Mouse (Mus musculus) liver (tissue): ENCODE results near the gene Samd4.
"Not testable (repeated sequence)": the region's sequence is repeated elsewhere in the genome, so short reads cannot be mapped to it uniquely, and the experiment has no call there.

Experiments
- DNase-seq: peaks from one replicate; pipeline ENCODE4 v3.0.0-alpha.2; 2020; ENCODE audit warnings: mixed read lengths

Samd4 gene

DNA sequence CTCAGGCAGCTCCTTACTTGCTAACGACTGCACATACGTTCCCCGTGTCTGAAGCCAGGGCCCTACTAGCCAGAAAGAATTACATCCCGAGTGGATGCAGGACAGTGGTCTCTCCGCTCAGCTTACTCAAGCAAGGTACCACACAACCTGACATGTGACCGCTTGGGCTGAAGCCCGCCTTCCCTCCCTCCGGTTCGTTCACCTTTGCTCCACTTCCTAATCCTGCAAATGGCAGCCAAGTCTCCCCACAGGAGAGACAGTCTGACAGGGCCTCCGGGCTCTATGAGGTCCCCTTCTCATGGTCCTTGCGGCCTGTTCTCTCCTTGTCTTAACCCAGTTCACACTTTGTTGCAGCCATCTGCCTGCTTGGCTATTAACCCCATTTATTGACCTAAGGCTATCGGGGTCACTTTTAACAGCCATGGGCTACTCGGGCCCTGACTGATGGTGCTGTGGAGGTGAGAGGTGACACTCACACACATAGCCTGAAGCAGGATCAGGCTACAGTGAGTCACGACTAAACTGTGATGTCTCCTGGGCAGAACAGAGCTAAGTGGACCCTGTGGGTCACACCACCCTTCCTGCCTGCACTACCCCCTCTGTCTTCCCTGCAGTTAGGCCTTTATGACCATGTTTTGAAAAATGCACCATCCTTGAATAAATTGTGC, 192.5 kb downstream of the Samd4 start:
- no peak for DNase-seq

DNA sequence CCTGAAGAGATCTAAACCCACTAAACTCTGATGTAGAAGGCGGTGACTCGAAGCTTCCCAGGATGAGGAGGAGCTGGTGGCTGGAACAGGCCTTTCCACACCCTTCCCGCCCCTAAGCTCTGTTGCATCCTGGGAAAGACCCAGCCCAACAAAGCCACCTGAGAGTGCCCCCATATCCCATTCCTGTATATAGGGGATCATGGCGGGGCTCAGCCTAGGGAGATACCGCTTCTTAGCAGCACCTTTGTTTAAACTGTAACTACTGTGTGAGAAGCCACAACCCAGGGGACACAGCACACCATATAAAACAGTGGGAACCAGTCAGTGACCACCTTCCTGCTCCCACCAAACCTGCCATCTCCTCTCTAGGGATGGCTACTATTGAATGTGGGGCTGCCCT, 193.2 kb downstream of the Samd4 start:
- DNase-seq, result no peak

DNA sequence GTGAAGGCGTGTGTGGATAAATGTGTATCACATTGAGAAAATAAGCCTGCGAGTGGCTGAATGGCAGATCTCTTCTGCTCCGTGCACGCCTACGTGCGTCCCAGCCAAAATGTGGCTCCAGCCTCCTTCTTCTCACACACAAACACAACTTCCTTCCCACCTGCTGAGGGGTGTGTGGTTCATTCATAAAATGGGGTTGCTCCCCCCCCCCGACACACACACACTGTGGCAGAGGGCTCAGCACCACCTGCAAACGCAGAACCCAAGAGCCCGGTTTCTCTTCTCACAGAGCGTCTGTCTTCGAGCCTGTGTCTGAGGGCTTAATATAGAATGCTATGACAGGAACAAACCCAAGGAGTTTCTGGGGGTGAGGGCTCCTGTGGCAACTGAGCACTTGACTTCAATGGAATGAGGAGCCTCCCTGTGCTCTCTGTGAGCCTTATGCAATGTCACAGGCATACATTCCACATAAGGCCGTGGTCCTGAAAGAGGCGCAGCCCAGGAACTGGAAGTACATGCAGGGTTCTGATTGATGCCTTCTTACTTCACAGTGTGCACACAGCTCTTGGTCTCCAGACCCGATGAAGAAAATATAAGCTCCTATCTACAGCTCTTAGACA, 194.4 kb downstream of the Samd4 start:
- DNase-seq, result no peak

DNA sequence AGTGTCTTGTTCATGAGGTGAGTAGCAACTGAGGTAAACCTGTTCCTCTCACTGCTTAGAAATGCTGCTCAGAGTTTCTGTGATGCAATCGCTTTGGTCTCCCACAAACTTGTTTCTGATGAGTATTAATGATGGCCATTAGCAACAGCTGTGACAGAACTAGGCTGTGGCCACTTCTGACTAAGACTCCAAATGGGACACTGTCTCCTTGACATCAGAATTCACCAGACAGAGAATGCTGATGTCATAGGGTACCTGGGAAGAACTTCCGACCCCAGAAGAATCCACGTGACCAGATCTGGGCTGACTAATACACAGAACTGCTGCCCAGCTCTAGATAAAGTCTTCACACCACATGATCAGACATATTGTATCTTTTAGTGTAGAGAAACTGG, 194.9 kb downstream of the Samd4 start:
- DNase-seq, result no peak

DNA sequence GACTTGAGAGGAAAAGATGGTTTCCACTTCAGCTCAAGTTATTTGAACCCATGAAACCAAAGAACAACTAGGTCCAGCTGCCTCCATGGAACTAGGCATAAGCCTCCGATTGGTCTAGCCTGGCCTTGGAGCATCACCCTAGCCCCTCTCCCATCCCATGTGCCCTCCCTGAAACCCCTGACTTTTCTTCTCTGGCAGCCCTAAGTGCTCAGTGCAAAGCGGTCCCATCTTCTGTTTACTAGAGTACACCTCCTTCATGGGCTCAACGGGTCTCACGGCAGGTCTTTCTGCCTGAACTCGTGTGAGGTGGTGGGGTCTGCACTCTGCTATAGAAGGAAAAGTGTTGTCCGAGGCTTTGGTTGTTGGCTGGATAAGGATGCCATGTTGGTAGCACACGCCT, 197.3 kb downstream of the Samd4 start:
- DNase-seq, result no peak

DNA sequence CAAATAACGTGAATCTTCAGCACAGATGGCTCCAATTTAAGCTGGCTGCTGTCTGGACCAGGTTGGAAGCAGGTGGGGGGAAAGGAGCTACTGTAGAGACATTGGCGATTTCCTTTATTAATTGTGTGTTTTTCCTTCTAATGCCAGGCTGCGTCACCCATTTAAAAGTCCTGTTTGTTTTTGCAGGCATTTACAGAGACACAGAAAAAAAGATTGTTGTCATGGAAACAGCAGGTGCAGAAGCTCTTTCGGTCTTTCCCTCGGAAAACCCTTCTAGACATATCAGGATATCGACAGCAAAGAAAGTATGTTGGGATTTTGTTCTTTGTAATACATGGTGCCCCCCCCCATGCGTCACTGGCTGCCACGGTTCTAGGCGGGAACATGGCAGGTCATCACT, 200.7 kb downstream of the Samd4 start:
- no peak for DNase-seq

DNA sequence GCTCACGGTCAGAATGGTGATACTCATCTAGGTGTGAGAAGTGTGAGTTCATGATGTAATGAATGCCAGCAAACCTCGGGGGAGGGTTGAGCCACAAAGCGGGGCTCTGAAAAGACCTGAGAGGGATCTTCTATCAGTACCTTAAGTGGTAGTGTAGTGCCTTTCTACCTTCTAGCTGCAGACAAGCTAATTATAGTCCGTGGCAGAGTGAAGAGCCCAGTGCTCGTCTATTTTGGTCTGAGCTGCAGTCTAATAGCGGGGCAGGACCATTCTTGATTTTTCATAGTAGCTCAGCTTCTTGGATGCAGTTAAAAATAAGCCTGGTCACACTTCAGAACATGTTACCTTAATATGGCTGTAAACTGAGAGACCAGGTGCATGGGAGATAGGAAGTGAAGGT, 201.2 kb downstream of the Samd4 start:
- no peak for DNase-seq

DNA sequence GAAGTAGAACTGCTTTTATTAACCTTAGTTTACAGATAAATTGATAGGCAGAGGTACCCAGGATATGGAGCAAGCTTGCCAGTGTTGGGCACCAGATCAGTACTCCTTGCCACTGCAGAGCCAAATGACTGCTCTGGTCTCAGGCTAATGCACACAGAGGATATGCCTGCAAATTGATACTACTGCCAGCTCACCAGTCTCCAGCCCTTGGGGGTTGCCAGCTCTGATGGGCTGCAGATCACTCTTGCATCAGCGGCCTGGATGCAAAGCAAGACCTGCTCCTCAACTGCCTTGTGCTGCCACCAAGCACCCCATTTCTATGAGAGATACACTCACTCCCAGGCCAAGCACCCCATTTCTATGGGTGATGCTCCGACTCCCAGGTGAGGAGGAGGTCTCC, 202.0 kb downstream of the Samd4 start:
- no peak for DNase-seq

DNA sequence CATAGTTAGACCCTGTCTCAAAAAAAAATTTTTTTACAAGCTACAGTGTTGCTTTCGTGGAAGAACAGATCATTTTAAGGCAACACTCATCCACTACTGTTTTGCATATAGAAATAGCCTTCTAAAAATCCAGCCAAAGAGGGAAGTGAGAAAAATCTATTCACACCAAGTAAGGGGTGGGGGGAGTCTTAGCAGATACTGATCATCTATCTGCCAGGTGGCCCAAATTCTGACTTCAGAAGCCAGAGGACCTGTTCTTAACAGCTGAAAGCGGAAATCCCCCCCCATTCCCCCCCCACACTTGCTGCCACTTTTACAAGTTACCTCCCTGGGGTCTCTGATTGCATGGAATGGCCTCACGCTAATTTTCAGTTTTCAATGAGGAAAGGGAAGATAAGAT, 203.5 kb downstream of the Samd4 start:
- DNase-seq, result no peak

DNA sequence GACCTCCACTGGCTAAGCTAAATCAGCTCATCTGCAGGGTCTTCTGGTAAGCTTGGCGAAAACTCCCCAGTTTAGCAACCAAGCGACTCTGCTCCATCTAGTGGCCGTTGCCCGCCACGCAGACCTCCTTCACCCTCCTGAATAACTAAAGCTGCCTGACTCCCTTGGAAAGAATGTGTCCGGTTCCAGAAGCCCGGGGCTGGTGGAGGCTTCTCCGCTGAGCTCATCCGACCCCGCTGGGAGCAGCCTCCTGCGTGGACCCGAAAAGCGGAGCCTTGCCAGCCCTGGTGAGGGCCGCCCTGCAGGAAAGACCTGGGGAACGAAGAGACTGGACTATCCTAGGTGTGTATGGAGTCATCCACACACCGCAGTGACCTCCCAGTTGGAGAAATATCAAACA, 204.1 kb downstream of the Samd4 start:
- peak; percentile 75 for DNase-seq

DNA sequence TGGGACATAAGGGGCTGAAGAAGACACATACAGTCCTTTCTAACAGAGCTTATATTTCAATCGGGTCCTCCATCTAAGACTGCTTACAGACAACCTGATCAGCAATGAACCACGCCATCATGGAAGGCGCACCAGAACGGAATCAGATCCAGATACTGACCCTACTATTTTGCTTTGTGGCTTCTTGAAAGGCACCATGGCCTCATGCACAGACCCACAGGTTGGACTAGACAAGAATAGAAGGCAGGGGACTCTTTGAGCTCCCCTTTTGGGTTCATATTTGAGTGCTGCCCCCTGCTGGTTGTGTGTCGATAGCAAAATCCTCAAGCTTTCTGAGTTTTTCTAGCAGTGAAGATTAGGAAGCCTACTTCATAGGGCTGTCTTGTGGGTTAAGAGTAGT, 204.5 kb downstream of the Samd4 start:
- DNase-seq, result peak; percentile 72

DNA sequence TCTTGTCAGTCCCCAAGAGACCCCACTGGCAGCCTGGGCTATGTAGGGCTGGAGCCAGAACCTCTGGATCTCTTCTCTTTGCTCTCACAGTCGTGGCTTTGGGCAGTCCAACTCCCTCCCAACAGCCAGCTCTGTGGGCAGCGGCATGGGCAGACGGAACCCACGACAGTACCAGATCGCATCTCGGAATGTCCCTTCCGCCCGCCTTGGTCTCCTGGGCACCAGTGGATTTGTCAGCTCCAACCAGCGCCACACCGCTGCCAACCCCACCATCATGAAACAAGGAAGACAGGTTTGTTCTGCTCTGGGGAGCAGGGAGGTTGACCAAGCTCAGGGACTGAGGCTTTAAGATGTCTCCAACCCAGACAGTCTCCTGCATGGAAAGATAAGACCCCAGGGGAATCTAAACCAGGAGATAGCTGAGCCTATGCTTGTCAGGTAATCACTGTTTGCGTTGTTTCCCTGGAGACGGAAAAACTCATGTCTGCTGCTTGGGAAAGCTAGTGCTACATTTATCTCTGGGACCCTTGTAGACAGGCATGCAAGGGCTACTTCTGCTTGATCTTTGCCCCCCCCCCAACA, 205.1 kb downstream of the Samd4 start:
- DNase-seq, result no peak

DNA sequence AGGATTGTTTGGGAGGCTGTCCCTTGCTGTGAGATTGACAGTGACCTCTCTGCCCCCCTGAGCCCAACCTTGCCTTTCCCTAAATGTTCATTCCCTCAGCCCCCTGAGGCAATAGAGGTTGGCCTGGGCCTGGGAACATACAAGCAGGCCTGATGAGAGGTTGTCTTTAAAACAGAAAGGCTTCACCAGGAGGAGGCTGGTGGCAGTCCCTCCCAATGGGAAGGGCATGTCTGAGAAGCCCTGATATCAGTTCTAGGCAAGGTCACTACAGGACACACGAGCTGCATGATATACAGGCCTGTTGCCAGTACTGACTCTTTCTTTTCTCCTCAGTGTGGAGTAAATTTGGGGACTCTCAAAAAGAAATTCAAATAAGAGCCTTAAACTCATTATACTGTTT, 205.7 kb downstream of the Samd4 start:
- DNase-seq, result no peak

DNA sequence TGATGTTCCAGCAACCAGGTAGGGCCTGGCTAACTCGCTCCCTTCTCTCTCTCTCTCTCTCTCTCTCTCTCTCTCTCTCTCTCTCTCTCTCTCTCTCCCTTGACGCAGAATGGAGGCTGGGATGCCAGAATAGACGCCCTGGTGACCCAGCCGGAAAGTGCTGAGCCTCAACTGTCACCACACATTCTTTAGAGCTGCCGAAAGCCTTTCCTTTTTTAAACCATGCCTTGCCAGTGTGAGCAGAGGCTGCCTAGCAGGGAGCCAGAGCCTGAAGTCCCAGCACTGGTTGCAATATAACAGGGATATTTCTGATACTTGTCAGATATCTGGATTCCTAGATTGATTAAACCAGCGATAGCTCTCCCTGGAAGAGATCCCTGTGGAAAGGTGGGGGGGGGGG, 206.5 kb downstream of the Samd4 start:
- no peak for DNase-seq

DNA sequence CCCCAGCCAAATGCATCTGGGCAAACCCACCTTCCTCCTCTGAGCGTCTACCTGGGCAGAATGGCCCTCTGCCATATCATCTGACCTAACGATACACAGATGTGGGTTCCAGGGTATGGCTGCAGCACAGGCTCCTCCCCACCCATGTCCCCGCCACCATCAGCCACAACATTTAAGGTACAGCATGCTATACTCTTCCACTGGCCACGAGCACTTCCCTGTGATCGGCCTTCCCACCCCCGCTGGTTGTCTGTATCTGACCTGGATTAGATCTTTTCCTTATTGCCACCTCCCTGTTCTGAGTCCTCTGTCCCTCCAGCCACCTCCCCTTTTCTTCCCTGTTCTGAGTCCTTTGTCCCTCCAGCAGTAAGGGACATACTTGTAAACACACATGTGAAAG, 209.3 kb downstream of the Samd4 start:
- no peak for DNase-seq

DNA sequence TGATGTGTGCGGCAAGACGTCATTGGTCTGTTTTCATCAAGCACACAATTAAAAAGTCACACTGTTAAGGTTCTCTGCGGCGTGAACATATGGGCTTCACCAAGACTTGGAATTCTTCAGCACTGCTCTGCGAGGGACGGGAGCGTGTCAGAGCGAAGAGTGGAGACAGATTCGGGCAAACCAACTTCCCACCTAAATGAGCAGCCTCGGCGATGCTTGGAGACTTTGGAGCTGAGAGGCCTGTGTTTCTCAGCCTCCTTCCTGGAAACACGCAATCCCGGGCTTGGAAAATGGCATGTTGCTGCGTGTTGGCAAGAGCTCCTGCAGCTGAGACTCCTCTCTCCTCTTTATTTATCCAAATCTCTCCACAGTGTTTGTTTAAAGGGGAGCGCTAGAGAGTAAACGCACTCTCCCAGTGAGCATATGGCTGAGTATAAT, 210.7 kb downstream of the Samd4 start:
- DNase-seq, result no peak

DNA sequence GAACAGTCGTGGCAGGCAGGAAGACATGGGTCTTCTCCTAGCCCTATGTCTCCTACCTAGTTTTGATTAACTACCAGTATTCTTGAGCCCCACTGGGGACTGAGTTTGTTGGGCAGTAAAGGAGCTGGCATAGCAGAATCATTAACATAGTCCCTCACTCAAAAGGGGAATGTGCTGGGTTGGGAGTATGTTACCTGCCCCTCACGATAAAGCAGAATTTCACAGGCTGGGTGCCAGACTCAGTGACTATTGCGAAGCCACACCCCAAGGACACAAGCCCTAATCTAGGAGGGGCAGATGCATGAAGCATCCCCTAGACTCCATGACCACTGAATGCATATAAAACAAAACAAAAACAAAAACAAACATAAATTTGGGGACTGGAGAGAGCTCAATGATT, 212.4 kb downstream of the Samd4 start:
- DNase-seq, result no peak

DNA sequence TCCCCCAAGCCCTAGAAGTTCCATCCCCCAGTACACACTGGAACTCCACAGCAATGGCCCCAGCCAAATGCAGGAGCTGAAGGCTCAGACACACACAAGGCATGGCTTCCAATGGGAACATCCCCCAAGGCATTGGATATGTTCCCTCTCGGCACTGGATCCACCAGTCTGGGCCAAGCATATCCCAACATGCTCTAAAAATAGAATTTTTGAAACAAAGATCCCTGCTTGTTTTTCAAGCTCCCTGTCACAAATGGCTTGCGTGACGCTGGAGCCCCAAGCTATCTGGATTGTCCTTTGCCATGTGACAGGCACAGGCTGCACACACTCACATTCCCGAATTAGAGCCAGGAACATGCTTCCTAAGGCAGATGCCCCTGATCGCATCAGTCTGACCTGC, 213.7 kb downstream of the Samd4 start:
- DNase-seq, result no peak

DNA sequence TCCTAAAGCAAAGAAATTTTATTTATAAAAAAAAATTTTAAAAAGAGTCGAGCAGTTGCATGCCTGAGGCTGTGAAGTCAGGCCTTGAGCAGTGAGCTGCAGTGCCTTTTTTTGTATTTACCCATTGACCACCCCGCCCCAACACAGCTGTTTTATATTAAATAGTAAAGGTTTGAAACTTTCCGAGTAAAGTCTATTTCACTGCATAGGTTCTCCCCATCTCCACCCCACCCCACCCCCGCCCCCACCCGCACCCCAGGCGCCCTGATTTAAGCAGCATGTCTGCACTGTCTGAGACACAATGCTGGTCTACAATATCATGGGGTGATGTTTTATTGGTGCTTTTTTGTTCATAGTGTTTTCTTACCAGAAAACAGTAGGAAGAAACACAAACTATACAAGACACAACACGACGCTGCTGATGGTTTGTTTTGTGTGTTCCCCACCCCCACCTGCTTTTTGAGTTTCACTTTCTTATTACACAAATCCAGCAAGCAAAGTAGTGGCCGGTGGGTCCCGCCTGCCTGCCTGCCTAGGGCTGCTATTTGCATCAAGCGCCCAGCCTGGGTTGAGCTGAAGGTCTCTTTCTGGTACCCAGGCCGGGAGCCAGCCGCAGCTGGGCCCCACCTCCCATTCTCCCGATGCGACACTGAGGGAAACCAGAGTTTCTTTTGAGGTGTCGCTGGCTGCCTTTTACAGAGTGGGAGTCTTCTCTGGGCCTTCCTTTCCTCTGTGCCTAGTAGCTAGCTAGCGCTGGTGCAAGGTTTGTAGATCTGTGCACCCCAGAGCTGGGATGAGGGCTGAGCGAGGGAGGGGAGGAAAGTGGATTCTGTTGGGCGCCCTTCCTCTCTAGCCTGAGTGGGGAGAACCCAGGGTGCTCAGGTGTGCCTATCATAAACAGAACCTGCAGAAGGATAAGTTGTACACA, 221.9 kb downstream of the Samd4 start:
- no peak for DNase-seq

DNA sequence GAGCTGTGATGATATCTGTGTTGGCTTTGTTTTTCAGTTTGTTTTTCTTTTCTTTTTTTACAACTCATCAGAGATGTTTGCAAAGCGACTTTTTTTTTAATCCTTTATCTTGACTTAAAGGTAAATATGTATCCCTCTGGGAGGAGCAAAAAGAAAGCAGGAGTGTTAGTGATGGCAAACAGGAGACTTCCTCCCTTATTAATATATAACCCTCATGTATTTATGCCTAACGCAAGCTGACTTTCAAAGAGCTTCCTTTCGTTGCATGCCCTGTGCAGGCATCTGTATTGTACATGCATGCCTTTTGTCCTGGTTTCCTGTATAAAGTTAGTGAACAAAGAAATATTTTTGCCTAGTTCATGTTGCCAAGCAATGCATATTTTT, 222.5 kb downstream of the Samd4 start:
- no peak for DNase-seq

DNA sequence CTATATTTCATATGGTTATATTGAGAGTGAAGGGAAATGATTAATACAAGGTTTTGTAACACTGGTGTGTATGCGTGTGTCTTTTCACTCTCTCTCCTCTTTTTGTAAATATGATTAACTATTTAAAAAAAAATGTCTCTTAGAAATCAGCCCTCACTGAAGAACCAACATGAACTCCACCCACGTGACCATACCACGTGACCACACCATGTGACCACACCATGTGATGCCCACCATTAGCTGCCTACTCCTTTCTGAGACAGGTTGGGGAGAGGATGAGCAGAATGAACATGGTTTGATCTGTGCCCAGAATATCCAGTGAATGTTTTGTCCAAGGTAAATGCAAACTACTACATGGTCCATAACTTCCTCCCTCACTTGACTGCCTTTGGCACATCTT, 223.1 kb downstream of the Samd4 start:
- DNase-seq, result no peak

DNA sequence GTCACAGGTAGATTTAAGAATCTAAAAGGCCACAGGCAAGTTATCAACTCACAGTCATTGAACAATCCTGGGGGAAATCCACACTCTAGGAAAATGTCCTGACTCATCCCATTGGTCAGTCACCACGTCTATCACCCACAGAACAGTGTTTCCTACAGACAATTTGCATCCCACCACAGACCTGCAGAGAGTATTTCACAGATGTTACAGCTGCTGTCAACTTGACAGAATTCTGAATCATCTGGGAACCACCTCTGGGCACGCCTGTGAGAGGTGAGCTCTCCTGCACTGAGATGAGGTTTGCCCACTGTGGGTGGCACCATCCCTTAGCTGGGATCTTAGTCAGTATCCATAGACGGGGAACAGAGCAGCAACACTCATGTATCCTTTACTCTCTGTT, 224.8 kb downstream of the Samd4 start:
- no peak for DNase-seq

DNA sequence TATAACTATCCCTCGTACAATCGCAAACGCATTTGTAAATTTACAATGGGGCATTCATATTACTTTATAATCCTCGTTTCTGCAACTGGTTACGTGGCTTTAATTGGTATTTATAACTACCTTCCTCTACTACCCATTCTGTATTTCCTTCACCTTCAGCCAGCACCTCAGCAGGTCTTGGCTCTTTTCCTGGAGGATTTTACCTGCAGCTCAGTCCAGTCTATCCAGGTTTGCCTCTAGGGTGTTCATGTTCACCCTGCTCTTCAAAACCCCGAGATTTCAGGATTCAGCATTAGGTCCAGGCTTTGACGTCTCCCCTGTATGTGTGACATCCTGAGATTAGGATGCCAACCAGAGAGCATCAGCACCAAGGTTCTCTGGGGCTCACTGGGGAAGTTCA, 227.7 kb downstream of the Samd4 start:
- DNase-seq, result not testable (repeated sequence)

DNA sequence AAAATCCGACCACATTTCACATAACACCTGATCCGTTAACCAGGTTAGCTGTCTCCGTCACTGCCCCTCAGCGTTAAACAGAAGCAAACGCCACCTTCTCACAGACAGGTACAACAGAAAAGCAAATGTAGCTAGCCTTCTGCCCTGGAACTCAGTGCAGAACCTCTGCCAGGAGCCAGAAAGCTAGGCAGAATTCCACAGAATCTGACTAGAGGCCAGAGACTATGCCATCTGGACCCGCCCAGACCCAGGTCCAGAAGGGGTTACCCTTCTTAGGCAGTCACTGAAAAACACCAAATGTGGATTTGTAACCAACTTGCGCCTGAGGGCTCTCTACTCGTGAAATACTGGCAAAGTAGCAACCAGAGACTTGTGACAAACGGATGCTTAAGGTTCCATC, 228.7 kb downstream of the Samd4 start:
- no peak for DNase-seq
